ENCODE assay signal across 8 mouse cellular contexts in the genomic region with DNA sequence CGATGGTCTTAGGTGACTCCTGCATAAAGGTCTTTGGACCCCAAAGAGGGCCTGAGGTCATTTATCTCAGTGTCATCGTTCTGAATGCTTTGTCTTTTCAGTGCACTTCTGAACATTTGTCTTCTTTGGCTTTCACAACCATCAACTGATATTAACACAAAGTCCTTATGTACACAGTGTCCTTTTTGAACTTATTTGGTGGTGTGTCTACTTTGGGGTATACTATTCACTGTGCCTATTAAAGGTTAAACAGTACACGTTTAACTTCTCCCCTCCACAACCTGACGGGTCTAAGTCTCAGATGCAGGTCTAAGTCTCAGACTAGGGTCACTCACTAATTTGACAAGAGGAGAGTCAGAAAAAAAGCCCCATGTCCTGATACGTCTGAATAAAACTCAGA. TPM values are rescaled to one million over a fixed set of nuclear protein-coding genes. Genes with fewer than 3 reads are reported as not detected.
DNase-seq lines count a peak whose midpoint lies in the region; ATAC-seq and TF ChIP-seq lines count a peak whose summit lies in the region.

No protein-coding gene starts in this region.

- H3K27ac ChIP-seq in kidney, embryonic 16.5 days (ENCODE audit: low read length), result peak overlapping the region; percentile 94
- peak overlapping the region; percentile 96 for H3K27ac ChIP-seq in embryonic facial prominence, embryonic 10.5 days (replicated peaks)
- H3K27ac ChIP-seq in hindbrain, postnatal 0 days, result peak overlapping the region; percentile 96
- peak overlapping the region; percentile 92 for H3K27ac ChIP-seq in midbrain, postnatal 0 days (ENCODE audit: low read depth, low read length)

- WGBS in kidney, embryonic 16.5 days, result 13% methylated on average over 5 of the region's 5 CpGs
- 18% methylated on average over 5 of the region's 5 CpGs for WGBS in embryonic facial prominence, embryonic 10.5 days
- 12% methylated on average over 5 of the region's 5 CpGs for WGBS in hindbrain, postnatal 0 days
- WGBS in midbrain, postnatal 0 days, result 15% methylated on average over 5 of the region's 5 CpGs

- H3K4me2 ChIP-seq in kidney, embryonic 16.5 days (replicated peaks; ENCODE audit: low read depth, low read length), result peak overlapping the region; percentile 69
- peak overlapping the region; percentile 62 for H3K4me2 ChIP-seq in hindbrain, postnatal 0 days (ENCODE audit: low read depth, low read length)
- peak overlapping the region; percentile 54 for H3K4me2 ChIP-seq in midbrain, postnatal 0 days (ENCODE audit: low read depth, low read length, poor library complexity, severe bottlenecking)

- no peak for ATAC-seq in kidney, embryonic 16.5 days (ENCODE audit: low FRiP score, low TSS enrichment)
- no peak for ATAC-seq in hindbrain, postnatal 0 days
- ATAC-seq in midbrain, postnatal 0 days (ENCODE audit: low FRiP score), result no peak

- peak overlapping the region; percentile 74 for H3K4me3 ChIP-seq in kidney, embryonic 16.5 days (ENCODE audit: low read length)
- H3K4me3 ChIP-seq in embryonic facial prominence, embryonic 10.5 days, result peak overlapping the region; percentile 69
- H3K4me3 ChIP-seq in hindbrain, postnatal 0 days (ENCODE audit: low read length), result peak overlapping the region; percentile 92
- peak overlapping the region; percentile 91 for H3K4me3 ChIP-seq in midbrain, postnatal 0 days (ENCODE audit: low read depth, low read length)

- H3K9ac ChIP-seq in kidney, embryonic 16.5 days (replicated peaks; ENCODE audit: low read length), result peak overlapping the region; percentile 83
- H3K9ac ChIP-seq in hindbrain, postnatal 0 days (replicated peaks; ENCODE audit: low read length), result peak overlapping the region; percentile 71
- peak overlapping the region; percentile 62 for H3K9ac ChIP-seq in midbrain, postnatal 0 days (replicated peaks; ENCODE audit: low read length, poor library complexity, severe bottlenecking)

- no peaks in the 10 kb centered on the region for H3K9me3 ChIP-seq in kidney, embryonic 16.5 days (ENCODE audit: low read length)
- no peaks in the 10 kb centered on the region for H3K9me3 ChIP-seq in embryonic facial prominence, embryonic 10.5 days
- H3K9me3 ChIP-seq in hindbrain, postnatal 0 days (ENCODE audit: low read length), result no peaks in the 10 kb centered on the region
- no peaks in the 10 kb centered on the region for H3K9me3 ChIP-seq in midbrain, postnatal 0 days (ENCODE audit: low read length)

- no peaks in the 10 kb centered on the region for H3K27me3 ChIP-seq in kidney, embryonic 16.5 days (ENCODE audit: insufficient read depth, low read length)
- no peaks in the 10 kb centered on the region for H3K27me3 ChIP-seq in embryonic facial prominence, embryonic 10.5 days (replicated peaks; ENCODE audit: low read depth, poor library complexity, severe bottlenecking)
- H3K27me3 ChIP-seq in hindbrain, postnatal 0 days (ENCODE audit: insufficient read depth, low read length), result no peaks in the 10 kb centered on the region
- no peaks in the 10 kb centered on the region for H3K27me3 ChIP-seq in midbrain, postnatal 0 days (ENCODE audit: insufficient read depth, low read length)

- peaks cover 31% of the 10 kb centered on the region for H3K4me1 ChIP-seq in kidney, embryonic 16.5 days (ENCODE audit: insufficient read depth, low read length)
- H3K4me1 ChIP-seq in embryonic facial prominence, embryonic 10.5 days, result peaks cover 41% of the 10 kb centered on the region
- peaks cover 28% of the 10 kb centered on the region for H3K4me1 ChIP-seq in hindbrain, postnatal 0 days (ENCODE audit: insufficient read depth, low read length)
- H3K4me1 ChIP-seq in midbrain, postnatal 0 days (ENCODE audit: insufficient read depth, low read length), result peaks cover 19% of the 10 kb centered on the region; the same call in 1 of the 2 replicates

- no peak for TF ChIP-seq CTCF in hindbrain, postnatal 0 days (IDR thresholded peaks at IDR 0.05; ENCODE audit: low read depth)
- no peak for TF ChIP-seq CTCF in midbrain, postnatal 0 days (IDR thresholded peaks at IDR 0.05)

- peaks cover 11% of the 10 kb centered on the region; the same call in 1 of the 2 replicates for H3K36me3 ChIP-seq in kidney, embryonic 16.5 days (ENCODE audit: insufficient read depth, low read length)
- peaks cover 49% of the 10 kb centered on the region for H3K36me3 ChIP-seq in embryonic facial prominence, embryonic 10.5 days (replicated peaks)
- no peaks in the 10 kb centered on the region for H3K36me3 ChIP-seq in hindbrain, postnatal 0 days (ENCODE audit: insufficient read depth, low read length)
- peaks cover 3% of the 10 kb centered on the region for H3K36me3 ChIP-seq in midbrain, postnatal 0 days (ENCODE audit: insufficient read depth, low read length)

- no peak for DNase-seq in kidney, postnatal 14 days
- no peak for DNase-seq in embryonic facial prominence, embryonic 10.5 days (ENCODE audit: low spot score)
- DNase-seq in hindbrain, postnatal 0 days (ENCODE audit: low spot score), result no peak
- no peak for DNase-seq in midbrain, postnatal 0 days (ENCODE audit: low spot score)
- no peak for DNase-seq in adrenal gland, postnatal 10 days
- no peak for DNase-seq in layer of hippocampus, postnatal 10 days (ENCODE audit: low spot score in 2 of 2)
- no peak for DNase-seq in B cell, adult 2 months

RNA-seq across cellular contexts. Expression of gene Mlh1, which starts 1.0 kb away (rescaled TPM):
- polyA plus RNA-seq in kidney, embryonic 16.5 days (2015; fragmentation: Nextera tagmentation; extraction: Ambion mirVana), result 43.8 and 46.0 TPM in 2 replicates
- polyA plus RNA-seq in embryonic facial prominence, embryonic 10.5 days (2016; fragmentation: Nextera tagmentation; extraction: Ambion mirVana), result 52.7 and 56.8 TPM in 2 replicates
- total RNA-seq in hindbrain, postnatal 0 days (2014; rRNA removed), result 16.1 and 24.0 TPM in 2 replicates
- 16.0 and 19.4 TPM in 2 replicates for polyA plus RNA-seq in hindbrain, postnatal 0 days (2015; fragmentation: Nextera tagmentation; extraction: Ambion mirVana)
- total RNA-seq in midbrain, postnatal 0 days (2014; rRNA removed), result 12.6 and 19.6 TPM in 2 replicates
- 20.4 and 20.6 TPM in 2 replicates for polyA plus RNA-seq in midbrain, postnatal 0 days (2015; fragmentation: Nextera tagmentation; extraction: Ambion mirVana)
- 10 to 100 TPM; 16.3 to 29.2 TPM for total RNA-seq in adrenal gland, postnatal 10 days (2021)
- 10 to 100 TPM; 21.1 to 26.0 TPM for total RNA-seq in layer of hippocampus, postnatal 10 days (2021)

RNA-seq across cellular contexts. Expression of gene Epm2aip1, which starts 1.1 kb away (rescaled TPM):
- 26.5 and 29.1 TPM in 2 replicates for polyA plus RNA-seq in kidney, embryonic 16.5 days (2015; fragmentation: Nextera tagmentation; extraction: Ambion mirVana)
- polyA plus RNA-seq in embryonic facial prominence, embryonic 10.5 days (2016; fragmentation: Nextera tagmentation; extraction: Ambion mirVana), result 29.7 and 30.4 TPM in 2 replicates
- total RNA-seq in hindbrain, postnatal 0 days (2014; rRNA removed), result 73.1 and 81.4 TPM in 2 replicates
- polyA plus RNA-seq in hindbrain, postnatal 0 days (2015; fragmentation: Nextera tagmentation; extraction: Ambion mirVana), result 34.4 and 36.0 TPM in 2 replicates
- 95.1 and 127 TPM in 2 replicates for total RNA-seq in midbrain, postnatal 0 days (2014; rRNA removed)
- 41.1 and 46.6 TPM in 2 replicates for polyA plus RNA-seq in midbrain, postnatal 0 days (2015; fragmentation: Nextera tagmentation; extraction: Ambion mirVana)
- total RNA-seq in adrenal gland, postnatal 10 days (2021), result 10 to 100 TPM; 32.8 to 40.6 TPM
- total RNA-seq in layer of hippocampus, postnatal 10 days (2021), result 10 to 100 TPM; 80.1 to 83.0 TPM

RNA-seq across cellular contexts. Expression of gene Trank1, which starts 40.9 kb away (rescaled TPM):
- polyA plus RNA-seq in kidney, embryonic 16.5 days (2015; fragmentation: Nextera tagmentation; extraction: Ambion mirVana), result 0.37 and 0.66 TPM in 2 replicates
- 0.09 and 0.11 TPM in 2 replicates for polyA plus RNA-seq in embryonic facial prominence, embryonic 10.5 days (2016; fragmentation: Nextera tagmentation; extraction: Ambion mirVana)
- total RNA-seq in hindbrain, postnatal 0 days (2014; rRNA removed), result 42.8 and 49.0 TPM in 2 replicates
- 12.6 and 13.1 TPM in 2 replicates for polyA plus RNA-seq in hindbrain, postnatal 0 days (2015; fragmentation: Nextera tagmentation; extraction: Ambion mirVana)
- 55.7 and 103 TPM in 2 replicates for total RNA-seq in midbrain, postnatal 0 days (2014; rRNA removed)
- polyA plus RNA-seq in midbrain, postnatal 0 days (2015; fragmentation: Nextera tagmentation; extraction: Ambion mirVana), result 17.6 and 21.9 TPM in 2 replicates
- 10 to 100 TPM; 44.7 to 51.7 TPM for total RNA-seq in adrenal gland, postnatal 10 days (2021)
- total RNA-seq in layer of hippocampus, postnatal 10 days (2021), result 100 to 1,000 TPM in 1 of 2 experiments, 10 to 100 TPM in 1; 92.2 to 132 TPM
